ENCODE assay signal across 9 mouse cellular contexts in genomic region chr17:45581567-45581983, GRCm38 (mm10). TPM values are rescaled to one million over a fixed set of nuclear protein-coding genes. Genes with fewer than 3 reads are reported as not detected.
DNase-seq lines count a peak whose midpoint lies in the region; ATAC-seq and TF ChIP-seq lines count a peak whose summit lies in the region.
"Had no signal": no experiment of that assay in that cellular context is flagged by ENCODE, and none has a peak within 500 bp of the region (broad histone marks: within the 10 kb centered on the region; RNA-seq: fewer than 3 reads in every experiment).

No protein-coding gene starts in this region.

- H3K27ac ChIP-seq in heart, embryonic 11.5 days (ENCODE audit: low read depth, low read length), result no peak overlapping the region
- no peak overlapping the region for H3K27ac ChIP-seq in cortical plate, adult 2 months (ENCODE audit: insufficient read depth, low read length)

- intact Hi-C loops in heart, postnatal 10 days (cut with DNase I), result loop anchor here (1.0 to 2.0 kb wide), 3 partner anchors 15 to 61 kb away; no protein-coding TSS in a partner anchor

- H3K9me3 ChIP-seq in heart, embryonic 11.5 days (replicated peaks; ENCODE audit: control insufficient read depth, low read length), result no peaks in the 10 kb centered on the region
- H3K9me3 ChIP-seq: neural tube, embryonic 13.5 days had no signal

- no peak for ATAC-seq in heart, embryonic 11.5 days (replicated peaks; ENCODE audit: insufficient number of reproducible peaks, low FRiP score, low TSS enrichment)

- no peak overlapping the region for H3K4me2 ChIP-seq in heart, embryonic 11.5 days
- H3K4me2 ChIP-seq: neural tube, embryonic 13.5 days had no signal

- TF ChIP-seq CTCF in cortical plate, adult 2 months (IDR thresholded peaks at IDR 0.05; ENCODE audit: extremely low read depth, insufficient read depth, low read length), result peak; percentile 77

- H3K4me1 ChIP-seq in heart, embryonic 11.5 days (ENCODE audit: control insufficient read depth, insufficient read depth, low read length), result peaks cover 42% of the 10 kb centered on the region
- peaks cover 4% of the 10 kb centered on the region; the same call in 1 of the 2 replicates for H3K4me1 ChIP-seq in cortical plate, adult 2 months (ENCODE audit: control insufficient read depth, insufficient read depth, low read length)

- no peak for TF ChIP-seq POLR2A in cortical plate, adult 2 months (IDR thresholded peaks at IDR 0.05; ENCODE audit: extremely low read depth, insufficient read depth, low read length)

- H3K4me3 ChIP-seq in heart, embryonic 11.5 days (ENCODE audit: low read depth, low read length), result no peak overlapping the region
- no peak overlapping the region for H3K4me3 ChIP-seq in cortical plate, adult 2 months (ENCODE audit: insufficient read depth, low read length)
- H3K4me3 ChIP-seq: neural tube, embryonic 13.5 days had no signal

- peak; percentile 75 to 85 for DNase-seq in heart, adult 18-20 months
- DNase-seq in MN1 (ENCODE audit: low spot score), result peak; percentile 90
- DNase-seq in heart, postnatal 10 days, result peak; percentile 87 to 91
- DNase-seq in layer of hippocampus, adult 9-11 months, result peak; percentile 62
- peak; percentile 79 for DNase-seq in lung, postnatal 25 days (ENCODE audit: low spot score)
- DNase-seq in spleen, postnatal 14 days (ENCODE audit: low spot score in 2 of 2), result peak; percentile 47 to 73

- no peak overlapping the region for H3K9ac ChIP-seq in heart, embryonic 11.5 days (ENCODE audit: low read depth, low read length)

- no peaks in the 10 kb centered on the region for H3K27me3 ChIP-seq in heart, embryonic 11.5 days (ENCODE audit: control insufficient read depth, insufficient read depth, low read length)
- H3K27me3 ChIP-seq: neural tube, embryonic 13.5 days had no signal

- no peaks in the 10 kb centered on the region for H3K36me3 ChIP-seq in heart, embryonic 11.5 days (ENCODE audit: control insufficient read depth, insufficient read depth, low read length)

- 18% methylated on average over 2 of the region's 2 CpGs for WGBS in heart, embryonic 11.5 days (ENCODE audit: insufficient replicate concordance)

RNA-seq across cellular contexts. Expression of gene Hsp90ab1, which starts 8.5 kb away (rescaled TPM):
- total RNA-seq in heart, adult 18-20 months (2021), result 1,000 to 10,000 TPM; 1,354 to 1,581 TPM
- 1,458 and 1,495 TPM in 2 replicates for polyA plus RNA-seq in heart, embryonic 11.5 days (2014; fragmentation: Nextera tagmentation; extraction: Ambion mirVana)
- polyA plus RNA-seq in cortical plate, adult 2 months (2012; rRNA removed), result 980 and 997 TPM in 2 replicates
- 1,000 to 10,000 TPM; 1,000 to 1,054 TPM for total RNA-seq in heart, postnatal 10 days (2021)

RNA-seq across cellular contexts. Expression of gene Slc29a1, which starts 17.8 kb away (rescaled TPM):
- total RNA-seq in heart, adult 18-20 months (2021), result 10 to 100 TPM; 65.0 to 67.4 TPM
- 52.7 and 61.2 TPM in 2 replicates for polyA plus RNA-seq in heart, embryonic 11.5 days (2014; fragmentation: Nextera tagmentation; extraction: Ambion mirVana)
- polyA plus RNA-seq in cortical plate, adult 2 months (2012; rRNA removed), result 35.9 and 37.6 TPM in 2 replicates
- 10 to 100 TPM; 88.3 to 99.0 TPM for total RNA-seq in heart, postnatal 10 days (2021)

RNA-seq across cellular contexts. Expression of gene Slc35b2, which starts 17.9 kb away (rescaled TPM):
- 10 to 100 TPM; 23.4 to 26.0 TPM for total RNA-seq in heart, adult 18-20 months (2021)
- 87.2 and 91.0 TPM in 2 replicates for polyA plus RNA-seq in heart, embryonic 11.5 days (2014; fragmentation: Nextera tagmentation; extraction: Ambion mirVana)
- 52.4 and 52.6 TPM in 2 replicates for polyA plus RNA-seq in cortical plate, adult 2 months (2012; rRNA removed)
- 10 to 100 TPM; 34.5 to 36.8 TPM for total RNA-seq in heart, postnatal 10 days (2021)

RNA-seq across cellular contexts. Expression of gene Mymx, which starts 20.3 kb away (rescaled TPM):
- not detected for total RNA-seq in heart, adult 18-20 months (2021)
- polyA plus RNA-seq in heart, embryonic 11.5 days (2014; fragmentation: Nextera tagmentation; extraction: Ambion mirVana), result 1.4 TPM in 1 of 2 replicates, not detected in the other
- polyA plus RNA-seq in cortical plate, adult 2 months (2012; rRNA removed), result not detected in 2 replicates
- total RNA-seq in heart, postnatal 10 days (2021), result not detected

RNA-seq across cellular contexts. Expression of gene Nfkbie, which starts 26.1 kb away (rescaled TPM):
- 1 to 10 TPM; 1.2 to 3.1 TPM for total RNA-seq in heart, adult 18-20 months (2021)
- 2.4 TPM in 2 replicates for polyA plus RNA-seq in heart, embryonic 11.5 days (2014; fragmentation: Nextera tagmentation; extraction: Ambion mirVana)
- 2.1 and 2.3 TPM in 2 replicates for polyA plus RNA-seq in cortical plate, adult 2 months (2012; rRNA removed)
- total RNA-seq in heart, postnatal 10 days (2021), result 1 to 10 TPM; 1.8 to 2.7 TPM
